Mouse (Mus musculus) limb, embryonic 15.5 days (tissue): ENCODE measurements around the gene Arrb1. TPM values are rescaled to one million over a fixed set of nuclear protein-coding genes. Genes with fewer than 3 reads are reported as not detected.
A peak's percentile ranks its signal among the peaks of the same experiment; 100 is the strongest.
"Not testable (repeated sequence)": the region's sequence is repeated elsewhere in the genome, so short reads cannot be mapped to it uniquely, and the experiment has no call there.

ENCODE experiments used
- ATAC-seq: fragments of 200-750 bp; cut with Nextera tagmentation; 2 replicates; pipeline ENCODE4 v1.8.0; 2017; ENCODE audit warnings: low read depth, moderate TSS enrichment; ENCODE audit not compliant: insufficient number of reproducible peaks, low FRiP score, low TSS enrichment
- H3K27ac ChIP-seq: fragments of 300-500 bp; sonication (generic); 2 replicates; pipeline ENCODE4 v1.5.1; 2015; ENCODE audit warnings: moderate library complexity, mild to moderate bottlenecking, inconsistent platforms
- H3K27me3 ChIP-seq: fragments of 300-500 bp; sonication (generic); 2 replicates; pipeline ENCODE4 v1.6.1; 2015; ENCODE audit warnings: inconsistent platforms
- H3K36me3 ChIP-seq: fragments of 300-500 bp; sonication (generic); 2 replicates; pipeline ENCODE4 v1.6.1; 2015; ENCODE audit warnings: inconsistent platforms
- H3K4me1 ChIP-seq: fragments of 300-500 bp; sonication (generic); 2 replicates; pipeline ENCODE4 v1.6.1; 2015; ENCODE audit warnings: inconsistent platforms
- H3K4me2 ChIP-seq: fragments of 300-500 bp; sonication (generic); 2 replicates; pipeline ENCODE4 v1.6.1; 2015; ENCODE audit warnings: mild to moderate bottlenecking, inconsistent platforms
- H3K4me3 ChIP-seq: fragments of 300-500 bp; sonication (generic); 2 replicates; pipeline ENCODE4 v1.5.1; 2015; ENCODE audit warnings: mild to moderate bottlenecking, inconsistent platforms
- H3K9ac ChIP-seq: fragments of 300-500 bp; sonication (generic); 2 replicates; pipeline ENCODE4 v1.6.1; 2015; ENCODE audit warnings: inconsistent platforms
- H3K9me3 ChIP-seq: fragments of 300-500 bp; sonication (generic); 2 replicates; pipeline ENCODE4 v1.6.1; 2016; ENCODE audit warnings: inconsistent platforms
- WGBS: fragments of 180-500 bp; shearing (Covaris S2); methylation state at CpG from one replicate; pipeline ENCODE4 v1.1.7; 2015; 5-methylcytosine and 5-hydroxymethylcytosine counted together
- polyA plus RNA-seq: library from polyadenylated mRNA; unstranded; fragments of >200 nt; fragmentation: Nextera tagmentation; extraction: Ambion mirVana; gene quantifications from 2 replicates; pipeline ENCODE4 v1.2.1, GENCODE M21; 2015

The Arrb1 gene
- polyA plus RNA-seq = 5.8 and 7.4 TPM in 2 replicates

DNA sequence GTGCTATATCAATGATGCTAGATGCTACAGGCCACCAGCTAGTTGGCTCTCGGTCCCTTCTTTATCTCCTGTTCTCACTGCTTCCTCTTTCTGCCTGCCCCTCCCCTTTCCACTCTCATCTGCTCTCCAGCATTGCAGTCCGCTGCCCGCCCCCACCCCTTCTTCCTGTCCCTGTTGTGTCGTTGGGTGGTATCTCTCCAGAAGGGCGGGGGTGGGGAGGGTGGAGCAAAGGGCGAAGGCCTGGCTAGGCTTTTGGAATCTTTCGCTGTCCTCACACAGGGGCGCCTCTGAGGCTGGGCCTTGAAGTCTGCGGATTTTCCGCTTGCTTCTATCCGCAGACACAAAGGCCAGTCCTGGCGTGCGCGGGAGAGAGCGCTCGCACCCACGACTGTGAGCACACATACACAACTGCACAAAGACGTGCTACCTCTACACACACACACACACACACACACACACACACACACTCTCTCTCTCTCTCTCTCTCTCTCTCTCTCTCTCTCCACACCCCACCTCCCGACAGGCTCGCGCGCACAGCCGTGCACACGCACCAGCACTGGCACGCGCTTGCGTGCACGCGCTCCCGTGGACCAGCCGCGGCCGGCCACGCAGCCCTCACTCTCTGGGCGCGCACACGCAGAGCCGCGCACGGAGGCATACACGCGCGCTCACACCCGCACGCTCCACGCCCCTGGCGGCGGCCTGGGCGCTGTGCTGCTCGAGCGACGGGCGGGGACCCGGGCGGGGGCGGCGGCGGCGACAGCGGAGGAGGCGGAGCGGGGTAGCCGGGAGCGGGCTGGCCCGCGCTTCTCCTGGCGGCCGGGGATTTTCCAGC is at the start of gene Arrb1:
Gene Arrb1 (plus strand): TSS at position 566 of the 835 bp plus-strand sequence.
- under 1% methylated on average over 66 of the region's 68 CpGs for WGBS
- ATAC-seq = peak; percentile 54

DNA sequence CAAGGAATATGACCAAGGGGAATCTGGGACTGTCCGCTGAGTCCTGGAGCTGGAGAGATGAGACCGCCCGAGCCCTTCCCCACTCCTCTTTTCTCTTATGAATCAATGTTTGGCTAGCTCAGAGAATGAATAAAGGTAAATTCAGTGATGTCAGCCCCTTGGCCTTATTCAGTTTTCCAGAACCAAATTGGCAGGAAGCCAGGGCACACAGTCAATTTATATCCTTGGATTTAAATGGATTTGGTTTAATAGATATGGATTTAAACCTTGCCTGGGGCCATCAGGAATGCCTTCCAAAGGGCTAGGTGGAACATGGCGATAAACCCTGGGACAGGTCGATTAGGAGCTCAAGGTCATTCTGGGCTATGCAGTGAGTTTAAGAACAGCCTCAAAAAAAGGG is 45.6 kb upstream of the Arrb1 start:
- WGBS = 62% methylated on average over 5 of the region's 5 CpGs
- ATAC-seq = no peak

More for the DNA sequence above, at the start of gene Arrb1:
- Histone ChIP-seq H3K9ac (peak within 1 kb of the TSS; percentile 70), H3K4me3 (peak within 1 kb of the TSS; percentile 64), H3K4me1 (peaks cover 51% of the 10 kb centered on the region), H3K27me3 (no peaks in the 10 kb centered on the region), H3K27ac (peak within 1 kb of the TSS; percentile 79), H3K4me2 (peak within 1 kb of the TSS; percentile 87), H3K36me3 (no peaks in the 10 kb centered on the region), H3K9me3 (no peaks in the 10 kb centered on the region)

DNA sequence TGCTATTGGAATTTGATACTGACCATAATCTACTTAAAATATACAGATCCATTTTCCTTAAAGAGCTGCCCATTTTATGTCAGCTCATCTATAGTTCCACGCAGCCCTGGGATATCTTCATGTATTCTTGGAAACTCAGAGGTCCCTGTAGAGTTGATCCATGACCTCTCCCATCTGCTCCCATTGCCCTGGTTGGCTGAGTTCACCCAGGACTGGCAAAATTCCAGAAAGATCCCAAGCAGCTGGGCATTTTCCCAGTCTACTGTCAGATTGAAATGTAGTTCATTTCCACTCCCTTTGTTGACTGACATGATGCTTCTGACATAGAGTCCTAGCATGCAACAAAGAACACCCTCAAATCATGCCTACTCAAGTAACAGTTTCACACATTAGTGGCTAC is 36.1 kb upstream of the Arrb1 start:
- no peak for ATAC-seq
- Histone ChIP-seq H3K9me3 (no peaks in the 10 kb centered on the region), H3K9ac (no peak overlapping the region), H3K4me1 (no peaks in the 10 kb centered on the region), H3K27ac (no peak overlapping the region), H3K4me3 (no peak overlapping the region), H3K36me3 (no peaks in the 10 kb centered on the region), H3K4me2 (no peak overlapping the region), H3K27me3 (no peaks in the 10 kb centered on the region)
- 53% methylated on average over 1 of the region's 1 CpGs for WGBS

More for the DNA sequence above, 45.6 kb upstream of the Arrb1 start:
- Histone ChIP-seq H3K9me3 (no peaks in the 10 kb centered on the region), H3K4me1 (no peaks in the 10 kb centered on the region), H3K27ac (no peak overlapping the region), H3K4me2 (no peak overlapping the region), H3K36me3 (no peaks in the 10 kb centered on the region), H3K27me3 (peaks cover 13% of the 10 kb centered on the region; the same call in 1 of the 2 replicates), H3K4me3 (no peak overlapping the region), H3K9ac (no peak overlapping the region)

DNA sequence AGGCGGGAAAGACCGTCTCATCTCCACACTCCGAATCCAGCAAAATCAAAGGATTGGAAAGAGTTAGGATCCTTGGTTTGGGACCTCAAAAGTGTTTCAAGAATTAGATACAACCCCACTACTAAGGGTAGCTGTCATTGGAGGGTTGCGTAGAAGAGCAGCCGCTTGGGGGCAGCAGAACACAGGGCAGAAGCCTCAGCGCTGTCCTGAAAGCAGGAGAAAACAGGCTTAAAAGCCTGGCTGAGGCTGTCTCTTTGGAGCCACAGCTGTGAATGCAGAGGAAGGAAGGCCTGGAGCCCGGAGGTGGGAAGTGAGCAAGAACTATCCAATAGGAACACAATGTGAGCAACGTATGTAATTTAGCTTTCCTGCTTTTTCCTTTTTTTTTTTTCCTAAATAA is 35.1 kb upstream of the Arrb1 start:
- peak; percentile 65; the same call in 1 of the 2 replicates for ATAC-seq
- no peaks in the 10 kb centered on the region for H3K4me1 ChIP-seq
- H3K9ac ChIP-seq = no peak overlapping the region
- no peaks in the 10 kb centered on the region for H3K27me3 ChIP-seq
- no peak overlapping the region for H3K27ac ChIP-seq
- no peak overlapping the region for H3K4me2 ChIP-seq
- 3% methylated on average over 8 of the region's 8 CpGs for WGBS
- no peaks in the 10 kb centered on the region for H3K9me3 ChIP-seq
- no peak overlapping the region for H3K4me3 ChIP-seq
- no peaks in the 10 kb centered on the region for H3K36me3 ChIP-seq

DNA sequence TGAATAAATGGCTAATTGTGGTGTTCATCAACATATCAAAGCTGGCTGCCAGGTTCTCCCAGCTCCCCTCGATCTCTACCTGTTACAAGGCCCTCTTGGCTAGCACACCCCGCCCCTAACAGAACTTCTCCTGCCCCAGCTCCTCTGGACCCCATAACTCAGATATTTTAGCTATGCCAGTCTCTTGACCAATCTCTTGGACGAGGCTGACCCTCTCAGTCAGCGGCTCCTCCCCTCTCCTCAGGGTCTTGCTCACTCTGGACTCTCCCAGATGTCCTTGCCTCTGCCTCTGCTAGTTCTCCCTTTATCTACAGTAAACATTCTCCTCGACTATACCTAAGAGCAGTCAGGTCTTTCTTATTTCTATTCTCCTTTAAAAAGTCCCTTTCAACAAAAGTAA is 34.6 kb upstream of the Arrb1 start:
- 37% methylated on average over 5 of the region's 5 CpGs for WGBS

DNA sequence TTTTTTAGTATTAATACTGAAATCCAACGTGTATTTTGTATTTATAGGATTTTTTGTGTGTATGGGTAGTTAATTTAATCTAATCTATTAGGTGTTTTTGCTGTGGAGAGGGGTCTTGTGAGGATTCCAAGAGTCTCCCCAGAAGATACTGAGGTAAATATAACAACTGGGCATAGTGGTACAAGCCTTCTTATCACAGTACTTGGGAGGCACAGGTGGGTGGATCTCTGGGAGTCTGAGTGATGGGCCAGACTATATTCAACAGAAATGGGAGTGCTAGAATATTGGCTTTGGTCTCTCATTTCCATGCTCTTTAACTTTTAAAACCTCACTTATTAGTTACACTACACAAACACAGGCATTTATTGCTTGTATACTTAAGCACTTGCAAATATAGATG is 34.1 kb upstream of the Arrb1 start:
- Histone ChIP-seq H3K4me3 (no peak overlapping the region), H3K36me3 (no peaks in the 10 kb centered on the region), H3K9me3 (no peaks in the 10 kb centered on the region), H3K9ac (no peak overlapping the region), H3K4me1 (no peaks in the 10 kb centered on the region), H3K27ac (no peak overlapping the region), H3K27me3 (no peaks in the 10 kb centered on the region), H3K4me2 (no peak overlapping the region)
- 49% methylated on average over 1 of the region's 1 CpGs for WGBS
- ATAC-seq = no peak

More for the DNA sequence above, 34.6 kb upstream of the Arrb1 start:
- no peak for ATAC-seq
- no peak overlapping the region for H3K9ac ChIP-seq
- H3K9me3 ChIP-seq = no peaks in the 10 kb centered on the region
- no peak overlapping the region for H3K4me2 ChIP-seq
- no peak overlapping the region for H3K4me3 ChIP-seq
- H3K27me3 ChIP-seq = no peaks in the 10 kb centered on the region
- H3K36me3 ChIP-seq = no peaks in the 10 kb centered on the region
- no peaks in the 10 kb centered on the region for H3K4me1 ChIP-seq
- H3K27ac ChIP-seq = no peak overlapping the region

DNA sequence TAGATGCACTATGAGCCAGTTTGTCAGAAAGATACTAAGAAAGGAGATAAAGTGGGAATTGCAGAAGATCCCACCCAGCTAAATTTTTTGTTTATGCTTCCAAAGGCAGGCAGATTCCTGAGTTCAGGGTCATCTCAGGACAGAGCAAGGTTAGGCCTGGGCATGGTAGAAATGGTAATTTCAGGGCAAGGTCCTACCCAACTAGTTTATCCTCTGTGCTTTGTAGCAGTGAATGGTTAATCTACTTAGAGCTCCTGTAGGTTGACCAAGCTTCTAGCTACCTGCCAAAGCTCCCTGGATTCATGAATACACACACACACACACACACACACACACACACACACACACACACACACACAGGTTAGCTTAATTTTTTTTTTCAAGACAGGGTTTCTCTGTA is 30.7 kb upstream of the Arrb1 start:
- H3K4me2 ChIP-seq = no peak overlapping the region
- H3K27ac ChIP-seq = no peak overlapping the region
- no peaks in the 10 kb centered on the region for H3K9me3 ChIP-seq
- H3K4me1 ChIP-seq = no peaks in the 10 kb centered on the region
- no peaks in the 10 kb centered on the region for H3K27me3 ChIP-seq
- ATAC-seq = no peak
- no peak overlapping the region for H3K4me3 ChIP-seq
- H3K9ac ChIP-seq = no peak overlapping the region
- no peaks in the 10 kb centered on the region for H3K36me3 ChIP-seq

DNA sequence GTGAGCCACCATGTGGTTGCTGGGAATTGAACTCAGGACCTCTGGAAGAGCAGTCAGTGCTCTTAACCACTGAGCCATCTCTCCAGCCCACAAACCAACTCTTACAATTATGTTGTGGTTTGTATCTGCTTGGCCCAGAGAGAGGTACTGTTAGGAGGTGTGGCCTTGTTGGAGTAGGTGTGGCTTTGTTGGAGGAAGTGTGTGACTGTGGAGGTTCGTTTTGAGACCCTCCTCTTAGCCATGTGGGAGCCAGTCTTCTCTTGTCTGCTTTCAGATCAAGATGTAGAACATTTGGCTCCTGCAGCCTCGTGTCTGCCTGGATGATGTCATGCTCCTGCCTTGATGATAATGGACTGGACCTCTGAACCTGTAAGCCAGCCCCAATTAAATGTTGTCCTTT is 27.1 kb upstream of the Arrb1 start:
- 16% methylated on average over 2 of the region's 2 CpGs for WGBS
- H3K9ac ChIP-seq, H3K27ac ChIP-seq, ATAC-seq, H3K27me3 ChIP-seq, H3K4me2 ChIP-seq, H3K4me3 ChIP-seq, H3K4me1 ChIP-seq, H3K9me3 ChIP-seq, H3K36me3 ChIP-seq: not testable (repeated sequence)

DNA sequence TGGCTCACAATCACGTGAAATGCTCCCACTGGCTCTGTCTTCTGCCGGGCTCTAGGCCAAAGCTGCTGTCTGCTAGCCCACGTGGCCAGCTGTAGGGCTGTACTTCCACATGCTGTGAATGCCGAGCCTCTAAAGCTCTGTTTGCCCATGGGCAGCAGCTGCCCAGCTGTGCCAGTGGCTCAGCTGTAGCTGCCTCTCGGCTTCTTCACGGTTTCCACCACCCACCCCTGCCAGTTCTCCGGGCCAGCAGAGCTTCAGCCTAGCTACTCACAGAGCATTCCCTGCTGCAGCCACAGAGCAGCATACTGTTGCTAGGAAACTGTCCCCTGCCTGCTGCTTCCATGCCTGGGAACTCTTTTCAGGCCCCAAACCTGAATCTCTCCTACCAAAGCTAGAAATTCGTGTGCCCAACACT is 25.2 kb upstream of the Arrb1 start:
- WGBS = 11% methylated on average over 8 of the region's 8 CpGs
- H3K27me3 ChIP-seq = no peaks in the 10 kb centered on the region
- peaks cover 5% of the 10 kb centered on the region for H3K4me1 ChIP-seq
- no peak overlapping the region for H3K4me3 ChIP-seq
- no peaks in the 10 kb centered on the region for H3K9me3 ChIP-seq
- no peaks in the 10 kb centered on the region for H3K36me3 ChIP-seq
- no peak overlapping the region for H3K4me2 ChIP-seq
- no peak overlapping the region for H3K27ac ChIP-seq
- no peak overlapping the region for H3K9ac ChIP-seq
- no peak for ATAC-seq

DNA sequence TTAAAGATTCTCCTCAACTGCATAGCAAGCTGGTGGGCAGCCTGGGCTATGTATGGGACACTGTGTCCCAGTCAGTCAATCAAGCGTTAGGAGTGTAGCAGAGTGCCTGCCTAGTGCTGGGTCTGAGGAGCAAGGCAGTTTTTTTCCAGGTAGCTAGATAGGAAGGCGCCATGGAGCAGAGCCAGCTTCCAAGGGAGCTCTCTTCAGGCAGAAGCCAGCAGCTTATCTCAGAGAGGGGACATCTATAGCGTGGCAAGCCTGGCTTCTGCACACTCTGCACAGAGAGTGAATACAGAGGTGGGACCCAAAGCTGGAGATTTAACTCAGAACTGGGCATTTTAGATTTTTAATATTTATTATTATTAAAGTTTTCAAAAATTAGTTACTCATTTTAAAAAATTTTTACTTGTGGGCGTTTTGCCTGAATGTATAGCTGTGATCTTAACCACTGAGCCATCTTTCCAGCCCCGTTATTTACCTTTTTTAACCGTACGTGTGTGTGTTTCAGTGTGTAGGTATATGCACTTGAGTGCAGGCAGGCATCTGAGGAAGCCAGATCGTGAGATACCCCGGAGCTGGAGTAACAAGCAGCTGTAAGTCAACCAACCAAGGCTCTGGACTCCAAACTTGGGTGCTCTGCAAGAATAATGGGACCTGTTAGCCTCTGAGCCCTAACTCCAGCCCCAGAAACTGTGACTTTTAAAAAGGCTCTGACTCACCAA is 19.0 kb upstream of the Arrb1 start:
- no peak overlapping the region for H3K4me3 ChIP-seq
- H3K9me3 ChIP-seq = no peaks in the 10 kb centered on the region
- ATAC-seq = no peak
- WGBS = 83% methylated on average over 9 of the region's 9 CpGs
- no peaks in the 10 kb centered on the region for H3K36me3 ChIP-seq
- no peak overlapping the region for H3K4me2 ChIP-seq
- H3K9ac ChIP-seq = no peak overlapping the region
- H3K27ac ChIP-seq = no peak overlapping the region
- no peaks in the 10 kb centered on the region for H3K27me3 ChIP-seq
- H3K4me1 ChIP-seq = 0 out of 2 replicates have a peak, but pooled peaks cover 4% of the 10 kb centered on the region

DNA sequence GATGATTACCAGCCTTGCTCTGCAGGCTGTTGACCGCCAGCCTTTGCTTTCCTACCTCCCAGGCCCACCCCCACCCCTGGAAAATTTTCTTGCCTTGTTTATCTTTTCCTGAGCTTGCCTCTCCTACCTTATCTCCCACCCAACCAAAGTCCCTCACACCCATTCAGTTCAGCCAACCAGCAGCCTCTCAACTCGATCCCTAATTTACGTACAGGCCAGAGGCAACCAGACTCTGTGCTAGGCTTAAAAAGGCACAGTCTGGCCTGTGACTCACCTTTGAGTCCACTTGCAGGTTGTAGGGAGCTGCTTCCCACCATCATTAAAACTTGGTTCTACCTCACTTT is 18.5 kb upstream of the Arrb1 start:
- Histone ChIP-seq H3K27ac (no peak overlapping the region), H3K9ac (no peak overlapping the region), H3K4me2 (no peak overlapping the region), H3K4me3 (no peak overlapping the region), H3K27me3 (no peaks in the 10 kb centered on the region), H3K9me3 (no peaks in the 10 kb centered on the region), H3K36me3 (no peaks in the 10 kb centered on the region), H3K4me1 (0 out of 2 replicates have a peak, but pooled peaks cover 4% of the 10 kb centered on the region)
- WGBS = 76% methylated on average over 3 of the region's 3 CpGs
- no peak for ATAC-seq

DNA sequence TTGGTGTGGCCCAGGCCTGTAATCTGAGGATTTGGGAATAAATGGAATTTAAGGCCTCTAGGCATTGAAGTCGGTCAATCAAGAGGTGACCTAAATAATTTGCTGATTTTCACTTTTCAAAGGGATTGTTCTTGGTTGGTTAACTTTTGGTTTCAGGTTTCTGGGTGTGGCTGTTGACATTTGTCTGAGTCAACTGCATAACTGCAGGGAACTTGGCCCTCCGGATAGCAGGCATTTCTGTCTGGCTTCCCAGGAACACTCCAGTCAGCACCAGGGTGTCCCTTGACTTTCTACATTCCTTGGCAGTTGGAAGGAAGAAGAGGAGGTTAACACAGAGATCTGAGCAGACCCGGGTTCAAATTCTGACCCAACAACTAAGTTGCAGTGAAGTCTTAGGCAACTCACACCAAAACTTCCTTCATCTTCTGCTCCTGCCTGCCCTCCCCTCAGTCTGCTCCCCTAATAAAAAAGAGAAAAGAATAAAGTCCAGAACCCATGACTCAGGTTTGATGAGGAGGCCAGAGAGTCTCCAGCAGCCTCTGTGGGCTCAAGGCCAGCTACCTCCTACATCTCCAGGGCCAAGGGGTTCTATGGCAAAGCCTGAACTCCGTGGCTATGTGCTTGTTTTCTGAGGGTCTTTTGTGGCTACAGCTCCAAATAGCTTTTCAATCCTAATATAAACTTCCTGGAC is 16.2 kb upstream of the Arrb1 start:
- H3K4me1 ChIP-seq = 0 out of 2 replicates have a peak, but pooled peaks cover 4% of the 10 kb centered on the region
- no peak for ATAC-seq
- H3K9me3 ChIP-seq = no peaks in the 10 kb centered on the region
- WGBS = 52% methylated on average over 4 of the region's 4 CpGs
- no peaks in the 10 kb centered on the region for H3K27me3 ChIP-seq
- no peak overlapping the region for H3K9ac ChIP-seq
- no peaks in the 10 kb centered on the region for H3K36me3 ChIP-seq
- H3K4me2 ChIP-seq = no peak overlapping the region
- no peak overlapping the region for H3K4me3 ChIP-seq
- no peak overlapping the region for H3K27ac ChIP-seq
